Mouse (Mus musculus): Measurements from ENCODE around the gene Olfr1299. TPM values are rescaled to one million over a fixed set of nuclear protein-coding genes. Genes with fewer than 3 reads are reported as not detected.

The Olfr1299 gene
- not detected in 2 replicates for polyA plus RNA-seq (2015; fragmentation: Nextera tagmentation; extraction: Ambion mirVana)

DNA sequence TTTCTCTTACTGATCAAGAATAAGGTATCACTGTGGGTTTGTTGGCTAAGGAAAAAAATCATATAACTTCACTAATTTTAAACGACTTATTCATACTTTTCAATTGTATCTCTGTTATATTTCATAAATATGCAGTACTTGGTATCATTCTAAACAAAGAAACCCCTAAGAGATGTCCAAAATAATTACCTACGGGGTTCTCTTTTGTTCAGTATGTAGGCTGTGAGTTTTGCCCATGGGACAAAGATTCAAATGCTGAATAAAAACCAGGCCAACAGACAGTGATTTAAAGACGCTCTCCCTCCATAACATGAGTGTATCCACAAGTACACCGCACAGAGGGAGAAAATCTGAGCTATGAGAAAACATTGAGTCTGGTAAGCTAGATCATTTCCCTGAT, at the start of gene Olfr1299:
Olfr1299 (plus strand) TSS at position 301 of the 400 bp plus-strand sequence.
- no peaks in the 10 kb centered on the region for H3K36me3 ChIP-seq
- ATAC-seq (replicated peaks) = no peak
- no peak within 1 kb of the TSS for H3K4me3 ChIP-seq
- no peak within 1 kb of the TSS for H3K9ac ChIP-seq (replicated peaks)
- WGBS = 80% methylated on average over 4 of the region's 4 CpGs
- H3K4me1 ChIP-seq = no peaks in the 10 kb centered on the region
- no peak within 1 kb of the TSS for H3K27ac ChIP-seq (replicated peaks)
- H3K9me3 ChIP-seq = no peaks in the 10 kb centered on the region
- no peak within 1 kb of the TSS for H3K4me2 ChIP-seq (replicated peaks)
- no peaks in the 10 kb centered on the region for H3K27me3 ChIP-seq

GRCm38 (mm10) chr2:111626397-111626796, 34.8 kb upstream of the Olfr1299 start, which contains the start of gene Olfr1297:
Gene Olfr1297, minus strand, starts transcription at chr2:111626497.
- Histone ChIP-seq H3K36me3 (no peaks in the 10 kb centered on the region), H3K27me3 (no peaks in the 10 kb centered on the region), H3K27ac (replicated peaks) (no peak within 1 kb of the TSS), H3K9ac (replicated peaks) (no peak within 1 kb of the TSS), H3K9me3 (no peaks in the 10 kb centered on the region), H3K4me2 (replicated peaks) (no peak within 1 kb of the TSS), H3K4me1 (no peaks in the 10 kb centered on the region), H3K4me3 (no peak within 1 kb of the TSS)
- no peak for ATAC-seq (replicated peaks)
- WGBS = 73% methylated on average over 1 of the region's 1 CpGs

DNA sequence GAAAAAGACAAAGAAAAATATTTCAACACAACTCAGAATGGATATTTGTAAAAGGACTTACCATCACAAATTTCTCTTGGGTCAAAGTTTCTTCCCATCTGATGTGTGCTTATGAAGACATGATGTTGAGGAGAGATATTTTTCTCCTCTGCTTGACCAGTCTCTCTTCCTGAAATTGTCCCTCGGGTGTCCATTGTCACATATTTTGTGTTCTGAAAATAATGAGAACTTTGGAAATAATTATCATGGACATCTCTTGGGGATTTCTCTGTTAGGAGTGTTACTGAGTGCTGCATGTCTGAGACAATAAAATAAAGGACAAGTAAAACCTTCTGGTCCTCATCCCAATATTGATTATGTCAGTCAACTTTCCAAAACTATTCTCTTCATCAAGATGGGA, 12.1 kb upstream of the Olfr1299 start, which contains the start of gene Olfr1298:
Olfr1298 (minus strand) TSS at position 101 of the 400 bp plus-strand sequence.
- no peaks in the 10 kb centered on the region for H3K36me3 ChIP-seq
- no peaks in the 10 kb centered on the region for H3K27me3 ChIP-seq
- no peaks in the 10 kb centered on the region for H3K9me3 ChIP-seq
- no peak within 1 kb of the TSS for H3K4me3 ChIP-seq
- no peaks in the 10 kb centered on the region for H3K4me1 ChIP-seq
- H3K27ac ChIP-seq (replicated peaks) = no peak within 1 kb of the TSS
- ATAC-seq (replicated peaks) = no peak
- H3K4me2 ChIP-seq (replicated peaks) = no peak within 1 kb of the TSS
- no peak within 1 kb of the TSS for H3K9ac ChIP-seq (replicated peaks)
- WGBS = 88% methylated on average over 1 of the region's 1 CpGs

Other genes starting within 250 kb of the Olfr1299 start
- not detected in 2 replicates for gene Olfr1286, start 238.3 kb upstream of the Olfr1299 start, polyA plus RNA-seq (2015; fragmentation: Nextera tagmentation; extraction: Ambion mirVana)
- not detected in 2 replicates for gene Olfr1287, start 212.3 kb upstream of the Olfr1299 start, polyA plus RNA-seq (2015; fragmentation: Nextera tagmentation; extraction: Ambion mirVana)
- not detected in 2 replicates for gene Olfr1288, start 187.3 kb upstream of the Olfr1299 start, polyA plus RNA-seq (2015; fragmentation: Nextera tagmentation; extraction: Ambion mirVana)
- gene Olfr1289, start 180.6 kb upstream of the Olfr1299 start, polyA plus RNA-seq (2015; fragmentation: Nextera tagmentation; extraction: Ambion mirVana) = not detected in 2 replicates
- not detected in 2 replicates for gene Olfr1290, start 167.6 kb upstream of the Olfr1299 start, polyA plus RNA-seq (2015; fragmentation: Nextera tagmentation; extraction: Ambion mirVana)
- gene Olfr1291-ps1, start 164.2 kb upstream of the Olfr1299 start, polyA plus RNA-seq (2015; fragmentation: Nextera tagmentation; extraction: Ambion mirVana) = not detected in 2 replicates
- not detected in 2 replicates for gene Olfr1293-ps, start 136.2 kb upstream of the Olfr1299 start, polyA plus RNA-seq (2015; fragmentation: Nextera tagmentation; extraction: Ambion mirVana)
- not detected in 2 replicates for gene Olfr1294, start 121.1 kb upstream of the Olfr1299 start, polyA plus RNA-seq (2015; fragmentation: Nextera tagmentation; extraction: Ambion mirVana)
- gene Olfr1295, start 91.7 kb upstream of the Olfr1299 start, polyA plus RNA-seq (2015; fragmentation: Nextera tagmentation; extraction: Ambion mirVana) = not detected in 2 replicates
- gene Olfr1297, start 34.9 kb upstream of the Olfr1299 start, polyA plus RNA-seq (2015; fragmentation: Nextera tagmentation; extraction: Ambion mirVana) = not detected in 2 replicates
- not detected in 2 replicates for gene Olfr1298, start 12.2 kb upstream of the Olfr1299 start, polyA plus RNA-seq (2015; fragmentation: Nextera tagmentation; extraction: Ambion mirVana)
- gene Olfr1301, start 89.6 kb downstream of the Olfr1299 start, polyA plus RNA-seq (2015; fragmentation: Nextera tagmentation; extraction: Ambion mirVana) = not detected in 2 replicates
- gene Olfr1302, start 116.0 kb downstream of the Olfr1299 start, polyA plus RNA-seq (2015; fragmentation: Nextera tagmentation; extraction: Ambion mirVana) = not detected in 2 replicates
- not detected in 2 replicates for gene Olfr1303, start 158.9 kb downstream of the Olfr1299 start, polyA plus RNA-seq (2015; fragmentation: Nextera tagmentation; extraction: Ambion mirVana)
- not detected in 2 replicates for gene Olfr1305, start 215.7 kb downstream of the Olfr1299 start, polyA plus RNA-seq (2015; fragmentation: Nextera tagmentation; extraction: Ambion mirVana)